Mouse (Mus musculus) erythroid progenitor cell, adult 5-6 weeks (primary cell): ENCODE results near the gene Psors1c2. TPM values are rescaled to one million over a fixed set of nuclear protein-coding genes. Genes with fewer than 3 reads are reported as not detected.

Experiments
- ATAC-seq: replicated peaks from 2 replicates; pipeline ENCODE4 v1.8.0; 2016; ENCODE audit warnings: moderate number of reproducible peaks, mild to moderate bottlenecking, moderate TSS enrichment, inconsistent platforms; ENCODE audit not compliant: poor library complexity, low FRiP score, severe bottlenecking
- total RNA-seq, 2 experiments: library from RNA; stranded (forward) in 1 of 2; stranded (reverse) in 1 of 2; fragments of 150-400 nt in 1 of 2; fragments of 186-747, 209-891 nt in 1 of 2; gene quantifications; 2 replicates each; pipeline versions ENCODE4 v1.2.3 to v1.2.4; 2015 to 2017; ENCODE audit warnings: low replicate concordance in 2 of 2

Gene Psors1c2
- total RNA-seq, 2 experiments from 2014 or later, result not detected

DNA sequence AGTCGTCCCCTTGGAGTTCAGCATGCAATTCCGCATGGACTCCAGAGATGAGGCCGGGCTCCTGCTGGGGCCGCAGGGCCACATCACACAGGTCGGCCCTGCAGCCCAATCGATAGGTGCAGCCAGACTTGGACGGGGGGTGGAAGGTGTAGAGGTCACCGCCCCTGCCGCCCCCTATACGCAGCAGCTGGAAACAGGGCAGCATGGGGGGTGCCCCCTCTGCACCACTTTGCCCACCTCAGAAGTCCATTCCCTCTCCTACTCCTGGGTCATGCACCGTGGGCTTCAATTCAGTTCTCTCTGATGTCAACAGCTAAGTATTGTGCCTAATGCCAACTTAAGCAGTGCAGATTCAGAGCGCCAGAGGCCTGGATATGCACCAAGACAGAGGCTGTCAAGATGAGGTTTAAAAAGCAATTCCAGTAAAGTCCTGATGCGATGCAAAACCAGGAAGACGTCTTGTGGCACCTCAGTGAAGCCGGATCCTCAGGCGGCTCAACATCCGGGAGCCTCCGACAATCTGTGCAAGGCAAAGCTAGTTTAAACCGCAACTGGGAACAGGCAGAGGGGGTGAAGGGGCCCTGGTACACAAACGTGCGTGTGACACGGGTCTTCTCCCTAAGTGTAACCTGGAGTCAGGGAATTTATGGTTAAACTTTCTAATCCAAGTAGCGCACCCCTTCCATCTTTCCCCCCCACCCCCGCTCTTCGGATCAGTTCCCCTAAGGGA lies 16.9 kb upstream of the Psors1c2 start:
- ATAC-seq, result no peak

DNA sequence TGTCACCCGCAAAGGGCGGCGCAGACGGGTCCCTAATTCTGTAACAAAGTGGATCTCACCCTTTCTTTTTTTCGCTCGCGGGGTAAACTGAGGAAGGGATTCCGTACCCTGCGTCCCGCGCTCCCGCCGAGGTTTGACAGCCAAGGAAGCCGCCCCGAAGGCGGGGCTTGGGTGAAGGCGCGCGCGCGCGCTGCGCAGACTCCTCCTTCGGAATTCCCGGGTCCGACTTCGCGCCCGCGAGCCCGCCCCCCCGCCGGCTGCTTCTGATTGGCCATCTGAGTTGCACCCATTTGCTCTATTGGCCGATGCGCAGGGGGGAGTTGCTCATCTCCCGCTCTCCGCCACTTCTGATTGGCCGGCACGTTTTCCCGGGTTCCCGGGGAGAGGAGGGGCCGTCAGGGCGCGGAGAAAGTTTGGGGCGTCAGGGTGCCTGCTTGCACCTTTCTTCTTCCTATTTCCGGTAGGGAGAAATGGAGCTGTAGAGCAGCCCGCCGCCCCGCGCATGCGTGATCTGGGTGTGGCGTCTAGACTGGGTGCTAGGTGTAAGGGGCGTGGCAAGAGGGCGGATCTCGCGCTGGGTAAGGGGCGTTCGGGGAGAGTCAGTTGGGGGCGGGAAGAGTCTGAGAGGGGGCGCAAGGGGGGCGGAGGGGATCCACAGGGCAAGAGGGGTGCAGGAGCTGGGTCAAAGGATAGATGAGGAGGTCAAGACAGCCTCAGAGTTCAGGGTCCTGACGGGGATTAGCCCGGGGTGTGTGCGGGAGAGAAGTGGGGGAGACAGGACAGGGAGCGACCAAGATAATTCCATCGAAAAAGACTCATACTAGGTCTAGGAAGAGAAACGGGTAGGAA lies 16.1 kb upstream of the Psors1c2 start, which contains the start of the genes Tcf19 and Cchcr1:
Tcf19 (minus strand) TSS at position 173 of the 849 bp plus-strand sequence.
Cchcr1 (plus strand) TSS at position 449 of the 849 bp plus-strand sequence.
- ATAC-seq, result peak; percentile 93

DNA sequence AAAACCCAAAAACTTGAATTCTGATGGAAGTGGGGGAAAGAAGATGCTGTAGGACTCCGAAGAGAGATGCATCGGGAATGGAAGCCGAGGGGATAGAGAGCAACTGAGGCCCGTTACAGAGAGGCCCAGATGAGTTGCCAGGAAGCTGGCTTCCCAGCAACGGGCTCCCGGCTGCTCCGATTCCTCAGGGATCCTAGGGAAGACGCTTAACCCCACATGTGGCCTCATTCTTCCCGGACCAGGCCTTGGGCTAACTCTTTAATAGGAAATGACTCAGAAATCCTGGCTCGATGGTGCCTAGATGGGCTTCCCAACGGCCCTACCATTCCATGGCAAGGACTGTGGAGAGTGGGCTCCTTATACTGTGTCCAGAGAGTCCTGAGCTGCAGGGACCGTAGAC lies 15.5 kb upstream of the Psors1c2 start:
- ATAC-seq, result no peak

DNA sequence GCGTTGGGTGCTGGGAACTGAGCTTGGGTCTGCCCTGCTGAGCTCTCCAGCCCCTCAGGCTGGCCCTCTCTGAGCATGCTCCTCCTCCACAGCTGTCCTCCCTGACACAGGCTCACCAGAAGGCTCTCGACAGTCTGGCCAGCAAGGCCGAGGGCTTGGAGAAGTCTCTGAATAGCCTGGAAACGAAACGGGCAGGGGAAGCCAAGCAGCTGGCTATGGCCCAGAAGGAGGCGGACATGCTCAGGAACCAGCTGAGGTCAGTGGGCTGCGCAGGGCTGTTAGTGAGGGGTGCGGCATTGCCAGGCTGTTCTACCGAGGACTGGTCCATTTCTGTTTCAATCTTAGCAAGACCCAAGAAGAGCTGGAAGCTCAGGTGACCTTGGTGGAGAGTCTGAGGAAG lies 8.6 kb upstream of the Psors1c2 start:
- no peak for ATAC-seq

DNA sequence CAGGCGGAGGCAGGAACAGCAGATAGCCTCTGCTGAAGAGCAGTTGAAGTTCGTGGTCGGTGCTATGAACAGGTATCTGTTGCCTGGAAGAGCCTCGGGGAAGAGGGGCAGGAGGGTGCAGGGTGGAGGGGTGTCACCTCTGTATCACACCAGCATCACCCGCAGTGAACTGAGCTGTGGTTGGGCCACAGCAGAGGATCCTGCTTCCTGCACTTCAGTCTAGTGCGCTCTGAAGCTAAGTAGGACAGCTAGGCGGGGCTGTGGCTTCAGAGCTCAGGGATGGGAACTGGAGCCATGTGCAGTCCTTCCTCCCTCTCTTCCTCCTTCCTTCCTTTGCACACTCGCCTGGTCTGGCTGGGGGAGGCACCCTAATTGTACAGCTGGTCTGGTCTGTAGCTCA lies 6.4 kb upstream of the Psors1c2 start:
- no peak for ATAC-seq

DNA sequence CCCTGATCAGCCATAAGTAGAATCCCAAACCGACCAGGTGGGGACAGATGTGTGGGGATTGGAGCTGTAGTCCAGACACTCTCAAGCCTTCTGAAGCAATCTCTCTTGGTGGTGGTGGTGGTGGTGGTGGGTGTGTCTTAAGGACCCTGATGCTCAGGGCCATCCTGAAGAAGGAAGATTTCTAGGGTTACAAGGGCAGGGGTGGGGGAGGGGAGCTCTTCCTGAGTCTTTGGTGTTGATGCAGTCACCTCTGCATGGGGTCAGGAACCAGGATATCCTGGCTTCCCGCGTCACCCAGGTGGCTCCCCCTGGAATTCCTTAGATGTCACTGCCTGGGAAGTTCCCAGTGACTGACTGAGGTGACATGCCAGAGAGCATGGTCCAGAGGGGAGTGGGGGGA lies 641 bp upstream of the Psors1c2 start:
- no peak for ATAC-seq

DNA sequence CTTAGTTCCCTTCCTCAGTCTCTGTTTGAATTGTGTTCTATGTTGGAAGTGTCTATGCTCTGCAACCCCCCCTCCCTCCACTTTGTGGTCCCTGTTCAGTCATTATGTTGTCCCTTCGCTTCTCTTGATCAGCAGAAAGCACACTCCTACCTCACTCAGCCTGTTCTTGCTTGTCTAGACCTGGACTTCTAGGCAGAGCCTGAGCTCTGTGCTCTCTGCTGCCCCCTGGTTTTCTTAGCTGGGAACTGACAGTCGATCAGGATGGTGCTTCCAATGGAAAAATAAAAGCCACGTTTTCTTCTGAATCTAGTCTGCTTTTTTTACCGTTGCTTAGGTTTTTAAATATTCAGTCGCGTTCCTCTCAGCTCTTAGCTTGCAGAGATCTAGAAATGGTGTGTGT lies 1.3 kb downstream of the Psors1c2 start:
- ATAC-seq, result peak; percentile 79

DNA sequence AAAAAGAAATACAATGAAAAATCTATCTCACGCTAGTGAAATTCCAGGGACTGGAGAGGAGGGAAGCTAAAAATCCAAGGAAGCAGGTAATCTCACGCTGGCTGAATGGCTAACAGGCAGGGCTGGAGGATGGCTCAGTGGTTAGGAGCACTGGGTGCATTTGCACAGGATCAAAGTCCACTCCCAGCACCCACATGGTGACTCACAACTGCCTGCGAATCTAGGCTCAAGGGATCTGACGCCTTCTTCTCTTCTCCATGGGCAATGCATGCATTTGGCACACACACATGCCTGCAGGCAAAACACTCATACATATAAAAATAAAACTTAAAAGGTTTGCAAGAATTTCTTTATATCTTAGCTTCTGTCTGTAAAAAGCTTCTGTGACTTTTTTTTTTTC lies 4.4 kb downstream of the Psors1c2 start:
- no peak for ATAC-seq

DNA sequence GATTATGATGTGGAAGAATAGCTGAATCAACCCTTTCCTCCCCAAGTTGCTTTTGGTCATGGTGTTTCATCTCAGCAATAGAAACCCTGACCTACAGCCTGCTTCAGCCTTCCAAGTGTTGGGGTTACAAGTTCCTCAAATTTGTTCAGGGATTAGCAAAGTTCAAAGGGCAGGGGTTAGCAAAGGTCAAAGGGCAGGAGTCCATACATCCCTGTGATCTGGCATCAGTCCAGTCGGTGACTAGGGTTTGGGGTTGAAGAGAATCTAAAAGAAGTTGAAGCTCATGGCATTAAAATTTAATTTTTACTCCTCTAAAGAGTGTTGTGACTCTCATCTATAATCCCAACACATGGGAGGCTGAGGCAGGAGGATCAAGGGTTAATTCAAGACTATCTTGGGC lies 5.5 kb downstream of the Psors1c2 start:
- ATAC-seq, result no peak

DNA sequence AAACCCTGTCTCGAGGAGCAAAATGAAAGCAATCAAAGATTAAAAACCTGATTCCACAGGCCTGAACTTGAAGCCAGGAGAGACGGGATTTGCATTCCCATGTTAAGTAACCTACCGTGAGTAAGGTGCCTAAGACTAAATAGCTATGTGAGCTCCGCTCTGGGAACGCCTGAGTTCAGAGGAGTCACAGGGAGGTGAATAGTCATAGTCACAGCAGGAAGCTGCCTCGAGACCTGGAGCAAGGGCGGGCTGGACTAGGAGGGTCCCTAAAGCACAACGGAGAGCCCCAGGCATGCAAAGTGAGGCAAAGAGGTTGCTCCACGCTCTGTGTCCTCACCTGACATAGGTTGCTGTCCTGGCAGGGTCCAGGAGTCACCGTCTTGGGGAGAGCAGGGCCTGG lies 6.5 kb downstream of the Psors1c2 start:
- ATAC-seq, result no peak

DNA sequence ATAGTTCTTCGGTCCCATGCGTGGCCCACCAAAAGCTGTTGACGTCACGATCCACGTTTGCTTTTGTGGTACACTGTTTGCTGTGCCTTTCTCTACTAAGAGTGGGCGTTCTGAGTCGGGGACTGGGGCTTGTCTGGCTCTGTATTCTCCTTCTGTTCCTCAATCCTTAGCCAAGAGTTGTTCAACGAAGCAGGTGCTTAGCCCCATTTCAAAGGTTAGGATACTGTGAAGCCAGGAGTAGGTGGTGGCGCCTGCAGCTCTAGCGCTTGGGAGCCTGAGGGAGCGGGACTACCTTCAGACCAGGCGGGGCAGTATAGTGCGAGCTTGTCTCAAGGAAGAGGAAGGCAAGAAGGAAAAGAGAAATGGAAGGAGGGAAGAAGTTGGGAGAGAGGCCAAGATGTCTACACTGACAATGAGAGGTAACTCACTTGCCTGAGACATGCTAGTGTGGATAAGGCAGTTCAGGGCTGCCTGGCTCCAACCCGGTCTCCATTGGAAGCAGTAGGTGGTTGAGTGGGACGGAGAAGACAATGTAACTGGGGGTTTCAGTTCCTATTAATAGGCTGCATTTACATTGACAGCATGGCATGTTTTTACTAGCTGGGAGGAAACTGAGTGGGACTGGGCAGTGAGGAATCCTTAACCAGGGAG lies 9.9 kb downstream of the Psors1c2 start:
- ATAC-seq, result no peak

DNA sequence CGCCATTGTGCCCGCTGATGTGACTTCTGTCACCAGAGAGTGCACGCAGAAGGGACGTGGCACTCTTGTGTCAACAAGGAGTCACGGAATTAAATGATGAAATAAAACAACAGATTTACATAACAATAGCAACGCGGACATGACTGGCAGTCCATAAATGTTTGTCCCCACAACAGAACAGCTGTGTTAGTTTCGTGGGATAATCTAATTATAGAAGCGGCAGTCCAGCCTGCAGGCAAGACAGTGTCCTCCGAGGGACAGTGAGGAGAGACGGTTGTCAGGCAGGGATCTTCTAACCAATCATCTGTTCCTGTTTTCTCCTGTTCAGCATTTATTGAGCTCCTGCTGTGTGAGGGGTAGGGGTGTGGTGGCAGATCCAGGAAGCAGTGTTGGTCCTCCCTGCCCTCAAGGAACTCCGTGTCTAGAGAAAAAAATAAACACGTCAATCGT lies 10.4 kb downstream of the Psors1c2 start:
- no peak for ATAC-seq

DNA sequence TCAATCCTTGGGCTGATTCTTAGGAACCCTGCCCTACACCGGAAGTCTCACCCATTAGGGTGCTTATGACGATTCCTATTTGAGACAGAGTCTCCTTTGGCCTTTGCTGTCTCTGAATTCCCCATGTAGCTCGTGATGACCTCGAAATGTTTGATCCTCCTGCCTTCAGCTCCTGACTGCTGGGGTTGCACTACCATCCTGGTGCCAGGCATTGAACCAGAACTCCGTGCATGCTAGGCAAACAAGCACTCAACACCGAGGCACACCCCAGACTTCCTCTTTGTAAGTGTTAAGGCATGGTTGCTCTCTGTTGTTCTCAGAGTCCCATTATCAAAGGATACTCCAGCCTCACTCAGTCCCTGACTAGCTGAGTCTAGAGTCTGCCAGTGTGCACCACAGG lies 11.0 kb downstream of the Psors1c2 start:
- ATAC-seq, result no peak

DNA sequence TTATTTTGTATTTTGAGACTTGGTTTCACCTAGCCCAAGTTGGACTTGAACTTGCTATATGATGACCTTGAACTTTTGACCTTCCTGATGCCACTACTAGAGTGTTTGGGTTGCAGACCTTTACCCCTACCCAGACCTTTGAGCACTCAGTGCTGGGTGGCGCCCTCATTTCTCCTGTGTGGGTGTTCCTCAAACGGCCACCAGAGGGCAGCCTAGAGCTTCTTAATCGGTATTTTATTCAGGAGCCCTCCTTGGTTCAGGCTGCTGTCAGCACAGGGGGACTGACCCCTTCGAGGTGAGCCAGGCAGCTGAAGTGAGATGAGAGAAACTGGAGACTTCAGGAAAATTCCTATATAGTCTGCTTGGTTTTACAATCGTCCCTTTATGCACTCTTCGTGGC lies 11.7 kb downstream of the Psors1c2 start:
- ATAC-seq, result peak; percentile 68; the same call in 1 of the 2 replicates

DNA sequence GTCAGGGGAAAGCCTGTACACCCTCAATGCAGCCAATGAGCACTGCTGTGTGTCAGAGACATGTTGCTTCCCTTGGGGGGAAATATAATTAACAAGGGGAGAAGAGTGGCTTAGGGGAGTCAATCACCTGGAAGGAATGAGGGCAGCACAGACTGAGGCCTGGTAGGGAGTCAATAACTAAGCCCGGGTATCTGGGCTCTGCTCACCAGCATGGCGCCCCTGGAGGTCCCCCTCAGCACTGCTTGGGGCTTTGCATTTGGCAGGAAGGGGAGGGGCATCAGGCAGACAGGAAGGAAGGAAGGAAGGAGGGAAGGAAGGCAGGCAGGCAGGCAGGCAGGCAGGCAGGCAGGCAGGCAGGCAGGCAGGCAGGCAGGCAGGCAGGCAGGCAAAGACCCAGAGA lies 14.5 kb downstream of the Psors1c2 start:
- ATAC-seq, result no peak

DNA sequence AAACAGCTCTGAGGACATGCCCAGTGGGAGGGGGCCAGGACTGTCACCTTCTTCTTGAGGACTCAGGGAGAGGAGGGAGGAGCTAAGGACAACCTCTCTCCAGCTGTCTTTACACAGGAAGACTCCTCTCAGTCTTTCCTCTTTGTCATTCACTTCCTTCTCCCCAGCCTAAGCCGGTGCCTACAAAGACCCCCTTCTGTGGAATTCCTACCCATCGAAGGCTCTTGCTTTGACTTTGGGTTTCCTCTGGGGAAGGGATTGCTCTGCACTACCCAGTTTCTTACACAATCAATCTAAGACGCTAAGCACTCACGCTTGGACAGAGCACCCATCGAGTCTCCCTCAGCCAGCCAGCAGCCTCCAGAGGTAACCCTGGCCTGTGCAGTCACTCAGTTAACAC lies 15.6 kb downstream of the Psors1c2 start:
- ATAC-seq, result no peak

DNA sequence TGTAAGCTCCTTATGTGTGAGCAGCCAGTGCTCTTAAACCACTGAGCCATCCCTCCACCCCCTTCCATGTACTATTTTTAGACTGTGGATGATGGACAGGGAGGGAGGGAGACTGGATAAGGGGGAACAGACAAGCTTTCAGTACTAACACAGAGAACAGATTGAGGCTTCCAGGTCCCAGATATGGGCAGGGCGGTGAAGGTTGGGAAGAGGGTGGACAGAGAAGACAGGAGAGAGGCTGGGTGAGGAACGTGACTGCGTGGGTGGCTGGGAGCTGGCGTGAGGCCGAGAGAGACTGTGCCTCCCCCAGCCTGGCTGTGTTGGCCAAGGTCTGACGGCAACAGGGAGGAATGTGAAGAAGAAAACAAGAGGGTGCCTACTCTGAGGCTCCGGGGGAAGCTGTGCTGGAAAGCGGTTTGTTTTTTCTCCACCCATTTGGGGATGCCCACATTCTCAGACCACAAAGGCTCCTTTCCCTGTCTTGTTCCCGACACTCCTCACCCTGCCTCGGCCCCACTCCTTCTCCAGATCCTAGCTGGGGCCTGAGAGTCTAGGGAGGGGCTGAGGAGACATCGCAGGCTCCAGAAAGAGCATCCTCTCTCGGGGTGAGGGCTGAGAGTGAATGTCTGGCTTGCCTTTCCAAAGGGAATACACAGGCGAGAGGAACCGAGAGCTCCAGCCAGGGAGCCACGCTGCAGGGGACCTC lies 16.6 kb downstream of the Psors1c2 start:
- no peak for ATAC-seq

DNA sequence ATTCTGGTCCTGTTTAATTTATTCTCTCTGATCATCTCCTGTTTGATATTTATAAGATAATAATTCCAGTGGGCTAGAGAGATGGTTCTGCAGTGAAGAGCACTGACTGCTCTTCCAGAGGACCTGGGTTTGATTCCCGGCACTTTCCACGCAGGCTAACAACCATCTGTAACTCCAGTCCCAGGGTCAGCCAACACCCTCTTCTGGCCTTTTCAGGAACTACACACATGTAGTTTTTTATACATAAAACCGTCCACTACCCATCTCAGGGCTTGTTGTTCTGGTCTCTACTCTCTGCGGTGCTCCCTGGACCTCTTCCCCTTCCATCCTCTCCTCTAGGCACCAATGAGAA lies 17.1 kb downstream of the Psors1c2 start:
- ATAC-seq, result no peak

DNA sequence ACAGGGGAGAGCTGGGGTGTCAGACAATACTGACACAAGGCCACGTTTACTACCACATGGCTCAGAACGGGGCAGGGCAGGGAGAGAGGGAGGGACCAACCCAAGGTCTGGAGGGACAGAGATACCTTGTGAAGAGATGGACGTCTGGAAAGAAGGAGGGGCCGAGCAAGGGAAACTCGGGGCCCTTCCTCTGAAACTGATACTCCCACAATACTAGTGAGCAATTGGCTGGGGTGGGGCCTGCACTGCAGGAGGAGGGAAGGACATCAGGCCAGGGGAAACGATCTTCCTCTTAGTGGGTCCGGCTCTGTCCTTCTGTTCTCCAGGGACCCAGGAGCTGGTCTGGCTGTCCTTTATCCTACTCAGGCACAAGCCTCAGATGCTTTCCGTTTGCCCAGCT lies 17.9 kb downstream of the Psors1c2 start:
- no peak for ATAC-seq

DNA sequence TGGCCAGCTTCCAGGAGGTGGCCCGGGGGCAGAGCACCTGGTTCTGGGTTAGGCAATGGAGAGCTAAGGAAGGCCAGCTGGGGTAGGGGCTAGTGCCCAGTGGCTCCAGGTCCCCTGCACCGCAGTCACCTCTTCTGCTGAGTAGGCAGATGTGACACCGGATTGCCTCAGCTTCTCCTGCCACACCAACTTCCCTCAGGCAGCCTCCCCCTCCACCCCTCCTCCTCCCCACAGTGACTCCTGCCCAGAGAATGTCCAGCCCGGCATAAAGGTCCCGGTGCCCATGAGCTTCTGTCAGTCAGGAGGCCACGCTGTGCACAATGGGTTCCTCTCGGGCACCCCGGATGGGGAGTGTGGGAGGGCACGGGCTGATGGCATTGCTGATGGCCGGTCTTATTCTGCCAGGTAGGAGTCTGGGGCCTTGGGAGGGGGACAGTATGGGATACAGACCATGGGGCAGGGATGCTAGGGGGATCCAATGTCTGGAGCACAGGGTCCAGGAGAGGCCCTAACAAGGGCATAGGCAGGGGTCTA lies 18.9 kb downstream of the Psors1c2 start, which contains the start of gene Cdsn:
Cdsn (plus strand) TSS at position 248 of the 534 bp plus-strand sequence.
- ATAC-seq, result no peak
